Mouse (Mus musculus) limb, embryonic 14.5 days (tissue): ENCODE data around the gene Ly6g6d. TPM values are rescaled to one million over a fixed set of nuclear protein-coding genes. Genes with fewer than 3 reads are reported as not detected.

Experiments used
- ATAC-seq: fragments of 200-750 bp; cut with Nextera tagmentation; 2 replicates; pipeline ENCODE4 v1.8.0; 2017; ENCODE audit warnings: low read depth, moderate number of reproducible peaks, moderate TSS enrichment; ENCODE audit not compliant: low FRiP score
- DNase-seq: peaks from one replicate; pipeline ENCODE4 v3.0.0-alpha.2; 2015; ENCODE audit warnings: low spot score
- H3K27ac ChIP-seq: fragments of 300-500 bp; sonication (generic); replicated peaks from 2 replicates; pipeline ENCODE4 v1.5.1; 2014; ENCODE audit warnings: low read depth, mild to moderate bottlenecking, low read length, moderate library complexity, mixed read lengths
- H3K27me3 ChIP-seq: fragments of 300-500 bp; sonication (generic); 2 replicates; pipeline ENCODE4 v1.6.1; 2014; ENCODE audit warnings: low read length, mixed read lengths; ENCODE audit not compliant: control insufficient read depth, insufficient read depth
- H3K36me3 ChIP-seq: fragments of 300-500 bp; sonication (generic); 2 replicates; pipeline ENCODE4 v1.6.1; 2014; ENCODE audit warnings: mild to moderate bottlenecking, low read length, moderate library complexity, mixed read lengths; ENCODE audit not compliant: control insufficient read depth, insufficient read depth
- H3K4me1 ChIP-seq: fragments of 300-500 bp; sonication (generic); 2 replicates; pipeline ENCODE4 v1.6.1; 2014; ENCODE audit warnings: antibody characterized with exemption, low read length, mixed read lengths; ENCODE audit not compliant: control insufficient read depth, insufficient read depth
- H3K4me2 ChIP-seq: fragments of 300-500 bp; sonication (generic); replicated peaks from 2 replicates; pipeline ENCODE4 v1.6.1; 2014; ENCODE audit warnings: low read depth, mild to moderate bottlenecking, low read length, moderate library complexity; ENCODE audit not compliant: severe bottlenecking
- H3K4me3 ChIP-seq: fragments of 300-500 bp; sonication (generic); replicated peaks from 2 replicates; pipeline ENCODE4 v1.5.1; 2014; ENCODE audit warnings: low read length
- H3K9ac ChIP-seq: fragments of 300-500 bp; sonication (generic); 2 replicates; pipeline ENCODE4 v1.6.1; 2014; ENCODE audit warnings: mild to moderate bottlenecking, low read depth, low read length, moderate library complexity; ENCODE audit not compliant: severe bottlenecking
- H3K9me3 ChIP-seq: fragments of 300-500 bp; sonication (generic); 2 replicates; pipeline ENCODE4 v1.6.1; 2016; ENCODE audit warnings: low read length; ENCODE audit not compliant: control insufficient read depth
- POLR2A ChIP-seq: fragments of 200-500 bp; IDR thresholded peaks from 2 replicates; pipeline ENCODE4 v1.8.0; 2012; ENCODE audit warnings: inconsistent platforms, mild to moderate bottlenecking, moderate library complexity, borderline replicate concordance; ENCODE audit not compliant: insufficient read depth, insufficient read length; ENCODE audit errors: extremely low read depth
- WGBS: fragments of 180-500 bp; shearing (Covaris S2); extraction: QIAGEN DNeasy Blood & Tissue Kit; methylation state at CpG from one replicate; pipeline ENCODE4 v1.1.7; 2014; 5-methylcytosine and 5-hydroxymethylcytosine counted together
- polyA plus RNA-seq, 2 experiments: library from polyadenylated mRNA; depleted of rRNA in 1 of 2; stranded (reverse) in 1 of 2; unstranded in 1 of 2; fragments of >200 nt; fragmentation: Nextera tagmentation in 1 of 2; extraction: Ambion mirVana in 1 of 2; gene quantifications; 2 replicates each; pipeline versions ENCODE4 v1.2.1 to v1.2.3; 2012 to 2014

Ly6g6d gene
- polyA plus RNA-seq, 2 experiments, result 2.0 to 2.3 TPM

DNA sequence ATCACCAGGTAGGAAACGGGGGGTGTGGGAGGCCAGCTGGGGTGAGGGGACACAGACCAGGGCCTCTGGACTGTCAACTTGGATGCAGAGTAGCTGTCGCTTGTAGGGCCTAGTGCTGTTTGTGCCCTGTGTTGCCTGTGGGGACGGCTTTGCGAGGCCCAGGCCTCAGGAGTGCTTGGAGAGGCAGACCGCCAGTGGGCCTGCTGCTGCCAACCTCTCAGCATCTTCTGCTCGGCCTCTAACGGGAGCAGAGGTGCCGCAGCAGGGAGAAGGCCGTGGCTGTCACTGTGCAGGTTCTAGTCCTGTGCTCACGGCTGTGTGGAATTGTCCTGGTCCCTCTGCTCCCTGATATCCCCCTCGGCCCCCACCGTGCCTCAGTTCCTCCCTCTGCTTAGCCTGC is 18.7 kb upstream of the Ly6g6d start:
- no peak overlapping the region for H3K9ac ChIP-seq
- H3K27ac ChIP-seq, result no peak overlapping the region

DNA sequence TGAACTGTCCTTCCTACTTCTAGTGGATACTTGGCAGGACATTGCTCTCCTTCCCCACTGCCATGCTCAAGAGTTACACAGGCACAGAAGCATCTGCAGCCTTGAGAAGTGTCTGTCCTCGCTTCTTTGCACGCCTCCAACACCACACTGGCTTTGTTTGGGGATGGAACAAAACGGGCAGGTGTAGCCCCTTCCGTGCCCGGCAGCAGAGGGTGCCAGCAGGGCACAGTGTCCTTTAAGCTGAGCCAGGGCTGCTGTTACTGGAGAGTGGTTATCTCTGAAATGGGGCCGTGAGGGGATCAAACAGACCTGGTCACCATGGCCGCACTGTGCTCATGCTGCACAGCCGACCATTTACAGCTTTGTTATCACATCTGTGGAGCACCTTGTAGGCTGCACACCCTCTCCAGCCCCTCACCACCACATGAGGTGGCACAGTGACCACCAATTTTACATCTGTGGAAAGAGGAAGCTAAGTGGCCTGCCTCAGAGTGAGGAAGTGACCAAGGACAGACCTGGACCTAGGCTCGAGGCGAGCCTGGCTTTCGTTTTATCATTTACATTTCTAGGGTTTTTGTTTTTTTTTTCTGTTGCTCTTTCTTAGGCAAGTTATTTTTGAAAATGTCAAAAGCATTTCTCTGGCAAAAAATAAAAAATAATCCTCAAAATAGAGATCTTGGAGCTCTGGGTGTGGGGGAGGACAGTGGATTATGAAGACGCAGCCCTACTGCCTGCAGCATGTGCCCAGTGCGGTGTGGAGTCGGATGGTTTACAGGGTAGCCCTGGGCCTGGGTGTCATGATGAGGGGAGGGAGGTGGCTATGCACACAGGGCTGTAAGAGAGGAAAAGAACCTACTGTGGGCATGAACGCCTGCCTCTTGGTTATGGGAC is 16.9 kb upstream of the Ly6g6d start:
- Histone ChIP-seq H3K27me3 (no peaks in the 10 kb centered on the region), H3K4me2 (no peak overlapping the region), H3K4me1 (peaks cover 9% of the 10 kb centered on the region), H3K4me3 (no peak overlapping the region), H3K9me3 (no peaks in the 10 kb centered on the region), H3K36me3 (peaks cover 86% of the 10 kb centered on the region), H3K27ac (no peak overlapping the region), H3K9ac (no peak overlapping the region)
- DNase-seq, result no peak
- ATAC-seq, result no peak
- 89% methylated on average over 15 of the region's 15 CpGs for WGBS
- no peak for TF ChIP-seq POLR2A

More for the DNA sequence above, 18.7 kb upstream of the Ly6g6d start:
- ATAC-seq, result no peak
- Histone ChIP-seq H3K36me3 (peaks cover 95% of the 10 kb centered on the region), H3K4me2 (no peak overlapping the region), H3K9me3 (no peaks in the 10 kb centered on the region), H3K27me3 (no peaks in the 10 kb centered on the region), H3K4me3 (no peak overlapping the region), H3K4me1 (no peaks in the 10 kb centered on the region)
- no peak for DNase-seq
- no peak for TF ChIP-seq POLR2A
- WGBS, result 89% methylated on average over 12 of the region's 12 CpGs

DNA sequence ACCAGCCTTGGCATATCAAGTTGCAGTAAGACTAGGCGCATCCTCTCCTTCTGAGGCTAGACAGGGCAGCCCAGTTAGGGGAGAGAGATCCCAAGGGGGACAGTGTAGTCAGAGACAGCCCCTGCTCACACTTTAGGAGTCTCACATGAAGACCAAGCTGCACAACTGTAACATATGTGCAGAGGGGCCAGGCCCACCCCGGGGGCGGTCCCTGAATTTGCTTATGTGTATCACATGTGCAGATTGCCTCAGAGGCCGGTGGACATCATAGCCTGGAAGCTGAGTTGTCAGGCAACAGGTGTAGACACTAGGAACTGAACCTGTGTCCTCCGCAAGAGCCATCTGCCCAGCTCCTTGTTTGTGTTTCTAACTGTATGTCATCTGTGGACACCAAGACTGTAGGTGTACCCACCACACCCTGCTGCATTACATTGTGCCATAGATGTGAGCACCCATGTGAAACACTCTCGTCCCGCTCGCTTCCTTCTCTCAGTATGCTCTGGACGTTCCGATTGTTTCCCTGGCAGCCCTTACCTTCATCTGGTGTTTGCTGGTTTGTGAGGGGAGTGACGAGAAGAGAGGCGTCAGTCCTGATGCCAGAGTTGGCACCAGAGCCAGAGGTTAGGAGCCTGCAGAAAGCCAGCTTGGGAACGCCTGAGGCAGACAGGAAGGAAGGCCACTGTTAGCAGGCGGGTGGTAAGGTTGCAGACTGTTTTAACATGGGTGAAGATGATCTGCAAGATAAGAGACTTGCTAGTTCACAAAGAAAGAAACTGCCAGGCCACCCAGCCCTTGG is 14.7 kb upstream of the Ly6g6d start:
- no peak for TF ChIP-seq POLR2A
- no peak for DNase-seq

DNA sequence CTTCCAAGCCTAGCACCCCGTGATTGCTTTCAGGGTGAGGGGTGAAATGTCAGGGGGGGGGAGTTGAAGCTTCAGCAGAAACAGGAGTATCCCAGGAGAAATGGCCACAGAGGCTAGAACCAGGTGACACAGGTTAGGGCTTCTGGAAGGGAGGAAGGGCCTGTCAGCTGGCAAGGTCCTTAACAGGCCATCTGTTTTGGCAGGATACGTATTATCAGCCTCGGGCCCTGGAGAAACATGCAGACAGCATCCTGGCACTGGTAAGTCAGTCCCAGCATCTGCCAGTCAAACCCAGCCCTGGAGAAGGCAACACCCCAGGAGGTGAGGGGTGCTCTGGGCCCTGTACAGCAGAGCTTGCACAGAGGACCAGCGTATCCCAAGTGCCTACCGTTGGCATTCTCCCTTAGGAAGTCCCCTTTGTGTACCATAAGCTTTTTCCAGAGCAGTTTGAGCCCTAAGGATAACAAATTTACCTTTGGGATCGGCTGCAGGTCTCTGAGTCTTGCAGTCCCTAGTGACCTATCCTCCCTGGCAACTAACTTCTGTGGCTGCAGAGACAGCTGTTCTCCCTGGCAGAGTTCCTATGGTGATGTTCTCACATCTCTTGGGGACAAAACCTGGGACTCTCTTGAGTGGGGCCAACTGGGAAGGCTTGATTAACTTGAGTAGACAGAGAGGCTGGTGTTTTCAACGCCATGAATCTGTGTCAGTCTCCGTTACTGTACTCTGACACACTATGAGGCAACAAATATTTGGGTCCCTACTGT is 12.5 kb upstream of the Ly6g6d start:
- DNase-seq (no peak), ATAC-seq (no peak)
- H3K4me1 ChIP-seq, result peaks cover 9% of the 10 kb centered on the region
- peak overlapping the region; percentile 69 for H3K4me3 ChIP-seq
- H3K36me3 ChIP-seq, result peaks cover 46% of the 10 kb centered on the region
- no peaks in the 10 kb centered on the region for H3K9me3 ChIP-seq
- TF ChIP-seq POLR2A, result no peak
- 59% methylated on average over 8 of the region's 8 CpGs for WGBS
- peak overlapping the region; percentile 92 for H3K9ac ChIP-seq
- peak overlapping the region; percentile 97; the same call in 1 of the 2 replicates for H3K27ac ChIP-seq
- H3K4me2 ChIP-seq, result peak overlapping the region; percentile 64
- no peaks in the 10 kb centered on the region for H3K27me3 ChIP-seq

More for the DNA sequence above, 14.7 kb upstream of the Ly6g6d start:
- ATAC-seq, result no peak
- H3K4me2 ChIP-seq, result no peak overlapping the region
- 88% methylated on average over 14 of the region's 14 CpGs for WGBS
- H3K9ac ChIP-seq, result no peak overlapping the region
- no peaks in the 10 kb centered on the region for H3K27me3 ChIP-seq
- H3K9me3 ChIP-seq, result no peaks in the 10 kb centered on the region
- peaks cover 67% of the 10 kb centered on the region for H3K36me3 ChIP-seq
- peaks cover 9% of the 10 kb centered on the region for H3K4me1 ChIP-seq
- H3K27ac ChIP-seq, result no peak overlapping the region
- H3K4me3 ChIP-seq, result no peak overlapping the region
